Mouse (Mus musculus) lung, postnatal 14 days (tissue): ENCODE results near the gene Xpnpep1.

Source experiments
- DNase-seq: peaks from one replicate; pipeline ENCODE4 v3.0.0; 2021

The Xpnpep1 gene

GRCm38 (mm10) chr19:53029686-53030085 lies 10.3 kb downstream of the Xpnpep1 start:
- DNase-seq, result no peak

DNA sequence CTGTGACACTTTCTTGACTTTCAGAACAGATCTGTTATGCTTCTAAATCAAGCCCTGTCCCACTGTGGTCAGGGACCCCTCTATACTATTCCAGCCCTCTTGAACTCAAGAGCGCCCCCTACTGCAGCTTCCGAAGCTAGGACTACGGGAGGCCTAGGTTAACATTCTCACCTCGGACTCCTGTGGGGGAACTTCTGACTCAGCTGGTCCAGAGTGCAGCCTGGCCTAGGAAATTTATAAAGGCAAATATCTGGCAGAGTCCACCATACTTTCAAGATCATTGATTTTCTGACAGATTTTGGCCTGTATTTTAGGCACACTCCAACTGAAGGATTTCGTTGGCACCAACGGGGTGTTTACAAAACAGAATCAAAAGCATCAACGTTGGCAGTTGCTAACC lies 11.0 kb downstream of the Xpnpep1 start:
- no peak for DNase-seq

- no peak for DNase-seq
Measured at GRCm38 (mm10) chr19:53028216-53028615, 11.8 kb downstream of the Xpnpep1 start.

- DNase-seq, result peak; percentile 44
Measured at GRCm38 (mm10) chr19:53023189-53023588, 16.8 kb downstream of the Xpnpep1 start.

DNA sequence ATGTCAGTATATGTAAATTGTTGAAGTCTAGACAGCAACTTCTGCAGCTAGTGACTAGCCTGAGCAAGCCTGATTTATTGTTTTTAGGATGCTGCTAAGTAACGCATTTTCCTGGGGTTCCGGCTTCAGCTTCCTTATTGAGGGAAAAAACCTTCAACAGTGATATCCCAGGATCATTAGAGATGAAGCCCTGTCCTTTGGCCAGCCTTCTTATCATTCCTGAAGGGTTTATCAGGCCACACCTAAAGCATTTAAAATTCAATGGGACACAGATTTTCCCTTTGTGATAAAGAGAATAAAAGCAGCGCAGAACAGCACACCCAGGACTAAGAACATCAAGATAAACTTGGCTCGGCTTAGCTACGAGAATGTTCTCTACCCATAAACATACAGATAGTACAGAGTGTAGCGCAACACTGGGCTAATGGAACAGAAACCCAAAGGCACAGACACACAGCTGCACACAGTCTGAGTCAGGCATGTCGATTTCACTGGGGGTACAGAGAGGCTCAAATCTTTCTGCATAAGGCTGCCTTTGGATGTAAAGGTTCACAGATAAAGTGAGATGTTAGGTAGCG lies 17.9 kb downstream of the Xpnpep1 start:
- DNase-seq, result no peak

DNA sequence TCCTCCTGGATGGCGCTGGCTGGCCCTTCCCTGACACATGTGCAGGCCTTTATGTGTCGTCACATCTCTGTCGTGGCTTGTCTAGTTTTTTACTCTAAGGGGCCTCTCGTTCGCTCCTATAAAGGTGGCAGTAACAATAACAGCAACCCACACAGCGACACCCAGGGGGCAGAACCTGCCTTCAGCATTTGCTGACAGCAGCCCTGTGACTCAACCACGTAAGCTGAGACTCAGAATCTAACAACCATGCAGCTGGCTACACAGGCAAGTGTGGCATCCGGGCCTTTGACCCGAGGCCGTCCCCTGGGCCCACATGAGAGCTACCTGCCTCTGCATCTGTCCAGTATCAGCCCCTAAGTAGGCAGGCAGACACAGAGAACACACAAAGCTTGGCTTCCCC lies 18.5 kb downstream of the Xpnpep1 start:
- no peak for DNase-seq

DNA sequence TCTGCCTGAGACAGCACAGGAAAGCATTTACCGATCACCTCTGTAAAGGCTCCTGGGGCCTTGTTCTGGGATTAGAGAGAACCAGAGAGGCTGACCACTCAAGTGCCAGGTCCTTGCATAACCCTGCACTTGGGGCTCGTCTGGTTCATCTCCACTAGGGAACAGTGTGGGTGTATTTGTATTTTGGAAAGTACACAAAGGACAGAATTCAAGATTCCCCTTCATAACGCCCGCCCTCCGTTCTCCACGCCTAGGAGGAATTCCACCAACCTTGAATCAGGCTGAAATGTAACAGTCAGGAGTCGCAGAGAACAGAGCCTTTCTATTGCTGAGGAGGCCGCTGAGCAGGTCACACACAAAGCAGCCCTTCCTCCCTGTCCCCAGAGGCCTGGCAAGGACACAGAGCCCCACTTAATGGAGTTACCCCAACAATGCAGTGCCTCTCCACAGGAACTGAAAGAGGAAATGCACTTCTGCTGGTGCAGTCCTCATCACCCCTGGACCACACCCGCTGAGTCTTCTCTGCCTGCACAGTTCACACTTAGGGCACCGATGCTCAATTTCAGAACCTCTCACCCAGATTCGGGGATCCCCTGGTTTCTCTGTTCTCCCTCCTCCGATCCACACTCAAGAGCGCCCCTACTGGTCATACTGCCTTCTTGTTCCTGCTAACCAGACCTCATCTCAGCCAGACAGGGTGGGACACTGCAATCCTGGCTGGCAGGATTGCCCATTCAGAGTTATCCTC lies 20.1 kb downstream of the Xpnpep1 start:
- DNase-seq, result peak; percentile 83

- peak; percentile 52 for DNase-seq
Measured at GRCm38 (mm10) chr19:53017954-53018353, 22.1 kb downstream of the Xpnpep1 start.

GRCm38 (mm10) chr19:53017248-53017647 lies 22.8 kb downstream of the Xpnpep1 start:
- no peak for DNase-seq

DNA sequence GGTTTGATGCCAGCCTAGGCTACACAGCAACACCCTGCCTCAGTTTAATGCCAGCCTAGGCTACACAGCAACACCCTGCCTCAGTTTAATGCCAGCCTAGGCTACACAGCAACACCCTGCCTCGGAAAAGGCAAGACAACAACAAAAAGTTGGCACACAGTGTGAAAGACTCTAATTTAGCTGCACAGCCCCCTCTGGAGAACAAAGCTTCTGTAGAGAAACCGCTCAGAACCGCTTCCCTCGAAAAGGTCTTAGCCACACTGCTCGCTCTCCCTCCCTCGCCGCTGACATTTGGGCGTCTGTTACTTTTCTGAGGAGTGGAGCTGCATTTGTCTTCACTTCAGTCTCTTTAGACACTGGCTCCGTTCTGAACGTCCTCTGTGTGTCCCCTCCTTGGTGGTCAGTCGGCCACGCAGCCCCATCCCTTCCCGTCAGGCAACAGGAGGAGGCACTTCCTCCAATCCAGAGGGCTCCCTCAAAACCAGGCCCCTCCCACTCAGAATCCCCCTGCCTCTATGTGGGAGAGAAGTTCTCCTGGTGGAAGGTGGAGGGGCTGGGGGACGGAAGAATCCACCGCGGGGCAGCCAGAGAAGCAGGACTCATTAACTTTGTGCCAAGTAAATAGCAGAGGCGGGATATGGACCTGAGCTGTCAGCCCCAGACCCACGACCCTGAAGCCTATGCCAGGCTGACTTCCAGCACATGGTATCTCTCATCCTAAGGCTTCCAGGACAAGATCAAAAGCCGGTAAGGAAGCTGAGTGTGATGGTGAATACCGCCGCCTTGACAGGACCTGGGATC lies 24.9 kb downstream of the Xpnpep1 start:
- DNase-seq, result no peak

DNA sequence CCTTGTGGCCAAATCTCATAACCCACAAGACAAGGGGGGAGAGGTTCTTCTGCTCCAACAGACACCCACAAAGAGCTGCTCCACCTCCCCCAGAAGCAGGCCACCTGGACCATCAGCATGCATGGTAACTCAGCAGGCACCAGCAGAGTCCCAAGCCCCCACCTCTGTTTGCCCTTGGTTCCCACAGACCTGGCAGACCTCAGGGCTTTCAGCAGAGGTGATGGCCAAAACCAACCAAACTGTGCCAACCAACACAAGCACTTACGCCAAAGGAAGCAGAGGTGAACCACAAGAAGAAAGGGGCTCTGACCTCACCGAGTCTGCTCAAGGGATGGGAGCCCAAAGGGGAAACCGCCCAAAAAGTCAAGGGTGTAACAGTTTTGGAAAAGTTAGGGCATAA lies 26.3 kb downstream of the Xpnpep1 start:
- no peak for DNase-seq

GRCm38 (mm10) chr19:53013341-53013740 lies 26.7 kb downstream of the Xpnpep1 start:
- no peak for DNase-seq

DNA sequence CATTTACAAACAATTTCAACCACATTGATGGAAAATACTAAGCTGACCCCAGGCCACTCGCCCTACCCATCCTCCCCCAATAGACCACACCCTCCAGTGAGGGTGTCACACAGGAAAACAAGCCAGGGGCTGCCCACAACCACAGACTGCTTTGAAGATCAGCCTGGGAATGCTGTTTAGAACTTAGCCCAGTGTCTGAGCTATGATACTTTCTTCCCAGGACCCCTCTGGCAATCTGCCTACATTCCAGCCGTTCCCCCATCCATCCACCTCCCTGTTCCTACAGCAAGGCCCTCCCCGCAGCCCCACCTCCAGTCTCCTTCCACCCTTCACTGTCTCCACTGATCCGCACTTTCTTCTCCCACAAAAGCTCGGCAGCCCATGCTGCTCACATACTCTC lies 29.1 kb downstream of the Xpnpep1 start:
- no peak for DNase-seq

- no peak for DNase-seq
Measured at GRCm38 (mm10) chr19:53008921-53009320, 31.1 kb downstream of the Xpnpep1 start.

DNA sequence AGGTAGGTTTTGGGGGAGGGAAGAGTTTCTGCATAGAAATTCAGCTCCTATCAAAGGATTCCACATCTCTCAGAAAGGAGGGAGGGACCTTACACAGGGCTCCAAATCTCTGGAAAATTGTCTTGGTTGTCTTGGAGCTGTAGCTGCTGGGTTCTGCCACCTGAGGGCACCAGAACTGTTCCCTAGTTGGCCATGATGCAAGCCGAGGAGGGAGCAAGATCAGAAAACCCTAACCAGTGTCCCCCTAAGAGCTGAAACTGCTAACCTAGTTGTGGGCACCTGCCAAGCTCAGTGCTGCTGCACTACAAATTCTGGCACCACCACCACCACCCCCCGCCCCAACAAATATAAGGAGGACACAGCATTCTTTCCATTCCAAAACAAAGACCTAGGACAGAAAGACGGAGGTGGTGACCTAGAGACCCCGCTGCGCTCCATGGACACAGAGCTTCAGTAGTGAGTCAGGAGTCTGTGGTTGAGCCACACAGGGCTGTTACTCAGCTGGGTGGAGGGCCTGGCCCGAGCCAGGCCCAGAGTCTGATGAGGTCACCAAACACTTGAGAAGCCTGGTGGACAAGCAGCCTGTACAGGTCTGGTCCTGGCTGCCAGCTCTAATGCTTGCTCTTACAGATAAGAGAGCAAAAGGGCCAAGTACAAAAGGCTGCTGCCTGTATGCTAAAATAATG lies 31.9 kb downstream of the Xpnpep1 start:
- DNase-seq, result peak; percentile 75

- DNase-seq, result no peak
Measured at GRCm38 (mm10) chr19:53005978-53006377, 34.0 kb downstream of the Xpnpep1 start.

GRCm38 (mm10) chr19:53003554-53004365 lies 36.3 kb downstream of the Xpnpep1 start:
- DNase-seq, result no peak

GRCm38 (mm10) chr19:53002166-53003095 lies 37.6 kb downstream of the Xpnpep1 start:
- no peak for DNase-seq

GRCm38 (mm10) chr19:52992880-52993440 lies 47.1 kb downstream of the Xpnpep1 start:
- DNase-seq, result peak; percentile 37

DNA sequence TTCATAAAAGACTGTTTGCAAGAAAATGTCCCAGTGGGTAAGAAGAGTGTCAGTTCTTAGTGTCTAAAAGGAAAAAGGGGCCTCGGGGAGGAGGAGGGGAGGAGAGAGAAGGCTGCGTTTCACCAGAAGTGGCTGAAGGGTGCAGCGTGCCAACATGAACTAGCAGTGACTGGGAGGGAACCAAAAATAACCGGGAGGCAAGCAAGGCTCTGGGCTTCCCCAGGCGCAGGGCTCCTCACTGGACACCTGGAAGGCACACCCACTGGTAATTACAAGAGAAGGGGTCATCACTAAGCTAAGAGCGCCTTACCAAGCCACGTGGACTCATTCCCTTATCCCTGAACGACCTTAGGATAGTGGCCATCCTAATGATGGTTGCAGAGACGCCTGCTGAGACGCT lies 48.1 kb downstream of the Xpnpep1 start:
- DNase-seq, result no peak
